Mouse (Mus musculus) Patski (cell line): ENCODE results near the gene Fam166a. TPM values are rescaled to one million over a fixed set of nuclear protein-coding genes. Genes with fewer than 3 reads are reported as not detected.

Source experiments
- ATAC-seq: fragments of 100-300 bp; one replicate; pipeline ENCODE4 v1.8.0; 2021
- CTCF ChIA-PET: fragments of 350-600 bp; sonication (Branson Sonifier 250); formaldehyde crosslinking; loops from one replicate; lab custom pipeline; 2022; ENCODE audit warnings: inconsistent platforms; lab: Charles Lee
- POLR2A ChIA-PET: fragments of 350-600 bp; sonication (Branson Sonifier 250); formaldehyde crosslinking; loops from one replicate; lab custom pipeline; 2022; ENCODE audit warnings: antibody characterized with exemption, inconsistent platforms; lab: Charles Lee
- DNase-seq: peaks from one replicate; pipeline ENCODE4 v3.0.0-alpha.2; 2011; ENCODE audit warnings: low read depth, low spot score
- H3K27me3 ChIP-seq: fragments of 371-371 bp; one replicate; pipeline ENCODE4 v1.5.1; 2021
- CTCF ChIP-seq: fragments of 100-300 bp; IDR thresholded peaks from one replicate; pipeline ENCODE4 v1.5.1; 2021
- in situ Hi-C: fragments of 300-500 bp; cut with MboI; formaldehyde crosslinking; loops from 3 replicates; pipeline ENCODE4 v1.11.1; 2018; ENCODE audit warnings: low pct_unique_long_range_greater_than_20kb, mixed read lengths
- polyA plus RNA-seq: library from polyadenylated mRNA; unstranded; gene quantifications from one replicate; pipeline ENCODE4 v1.2.3, GENCODE M21; 2021

The Fam166a gene
- polyA plus RNA-seq, 1 experiment from 2014 or later = 0.32 TPM

DNA sequence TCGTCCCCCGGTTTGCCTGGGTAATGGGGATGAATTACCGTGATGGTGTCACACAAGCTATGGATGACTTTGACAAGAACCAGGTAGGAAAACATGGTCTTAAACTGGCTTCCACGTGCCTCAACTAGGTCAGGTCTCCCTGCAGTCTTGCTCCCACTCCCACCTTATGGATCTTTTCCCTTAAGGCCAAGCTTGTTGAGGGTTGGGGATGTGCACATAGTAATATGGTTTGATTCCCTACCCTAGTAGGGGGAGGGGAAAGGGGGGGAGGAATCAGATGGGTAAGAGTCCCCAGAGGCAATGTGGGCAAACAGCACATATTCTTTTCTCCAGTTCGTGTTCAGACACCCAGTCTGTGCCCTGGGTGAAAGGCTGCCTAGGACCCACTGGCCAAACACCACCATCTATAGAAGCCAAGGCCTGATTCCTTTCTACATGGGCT lies 2.8 kb downstream of the Fam166a start:
- ATAC-seq (no peak), DNase-seq (no peak)
- in situ Hi-C loops = no loop called here
- TF ChIP-seq CTCF = no peak
- no peaks in the 10 kb centered on the region for H3K27me3 ChIP-seq
- POLR2A ChIA-PET = interaction anchor here (1.7 kb wide), 1 partner anchor 10 kb away, joined by 5 read pairs; the partner anchor contains the start of gene Nelfb
- CTCF ChIA-PET = interaction anchor here (1.1 to 2.4 kb wide), 4 partner anchors 8 to 27 kb away, joined by 3 to 10 read pairs (median 6); no protein-coding TSS in a partner anchor

DNA sequence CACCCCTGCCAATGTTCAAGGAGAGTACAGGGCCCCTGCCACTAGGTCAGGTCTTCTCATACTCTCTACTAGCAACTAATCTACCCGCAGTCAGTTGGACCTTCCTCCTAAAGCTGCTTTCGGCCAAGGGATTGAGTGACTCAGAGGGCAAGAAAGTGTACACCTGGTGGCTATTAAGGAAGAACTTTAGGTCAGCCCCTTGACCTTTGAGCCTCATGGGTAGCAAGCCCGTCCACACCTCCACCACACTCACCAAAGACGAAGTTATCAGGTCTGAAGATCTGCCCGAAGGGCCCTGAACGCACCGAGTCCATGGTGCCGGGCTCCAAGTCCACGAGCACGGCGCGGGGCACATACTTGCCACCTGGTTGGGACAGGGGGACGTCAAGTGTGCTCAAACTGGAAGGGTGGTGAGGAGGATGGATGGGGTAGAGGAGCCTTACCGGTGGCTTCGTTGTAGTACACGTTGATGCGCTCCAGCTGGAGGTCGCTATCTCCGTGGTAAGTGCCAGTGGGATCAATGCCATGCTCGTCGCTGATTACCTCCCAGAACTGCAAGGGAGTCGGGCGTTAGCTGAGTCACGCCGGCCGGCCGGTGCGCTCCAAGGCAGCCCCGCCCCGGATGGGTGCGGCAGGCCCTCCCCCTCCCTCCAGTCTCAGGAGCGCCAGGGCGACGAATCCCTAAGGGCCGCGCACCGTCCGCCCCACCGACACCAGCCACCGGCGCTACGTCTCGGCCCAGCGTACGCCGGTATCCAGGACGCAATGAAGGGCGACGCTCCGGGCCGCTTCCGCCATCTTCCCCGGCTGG lies 5.3 kb downstream of the Fam166a start:
- DNase-seq = peak; percentile 15
- POLR2A ChIA-PET = interaction anchor here (0.7 to 2.2 kb wide), 4 partner anchors 11 to 1128 kb away, joined by 3 to 8 read pairs (median 6); no protein-coding TSS in a partner anchor

GRCm38 (mm10) chr2:25224492-25224765 lies 5.9 kb downstream of the Fam166a start, which contains the start of gene Tubb4b:
Gene Tubb4b, minus strand, starts transcription at chr2:25224702.
- ATAC-seq (no peak), DNase-seq (no peak)
- no peak for TF ChIP-seq CTCF
- ChIA-PET POLR2A (interaction anchor here (1.5 to 2.2 kb wide), 3 partner anchors 11 to 41 kb away, joined by 3 to 8 read pairs (median 5); no protein-coding TSS in a partner anchor), CTCF (interaction anchor here (1.7 kb wide), 1 partner anchor 30 kb away, joined by 3 read pairs; no protein-coding TSS in a partner anchor)
- in situ Hi-C loops = no loop called here
- no peaks in the 10 kb centered on the region for H3K27me3 ChIP-seq

More for the DNA sequence above, 5.3 kb downstream of the Fam166a start:
- H3K27me3 ChIP-seq = no peaks in the 10 kb centered on the region
- CTCF ChIA-PET = interaction anchor here (1.7 kb wide), 1 partner anchor 30 kb away, joined by 3 read pairs; no protein-coding TSS in a partner anchor
- no peak for TF ChIP-seq CTCF
- in situ Hi-C loops = no loop called here
- peak; percentile 31 for ATAC-seq

GRCm38 (mm10) chr2:25224766-25225752 lies 6.5 kb downstream of the Fam166a start:
- ChIA-PET POLR2A (interaction anchor here (1.3 to 2.2 kb wide), 3 partner anchors 15 to 42 kb away, joined by 3 to 8 read pairs (median 5); no protein-coding TSS in a partner anchor), CTCF (interaction anchor here (1.7 kb wide), 1 partner anchor 31 kb away, joined by 3 read pairs; no protein-coding TSS in a partner anchor)
- ATAC-seq (peak; percentile 85), DNase-seq (peak; percentile 97)
- no peak for TF ChIP-seq CTCF
- H3K27me3 ChIP-seq = no peaks in the 10 kb centered on the region
- in situ Hi-C loops = no loop called here

DNA sequence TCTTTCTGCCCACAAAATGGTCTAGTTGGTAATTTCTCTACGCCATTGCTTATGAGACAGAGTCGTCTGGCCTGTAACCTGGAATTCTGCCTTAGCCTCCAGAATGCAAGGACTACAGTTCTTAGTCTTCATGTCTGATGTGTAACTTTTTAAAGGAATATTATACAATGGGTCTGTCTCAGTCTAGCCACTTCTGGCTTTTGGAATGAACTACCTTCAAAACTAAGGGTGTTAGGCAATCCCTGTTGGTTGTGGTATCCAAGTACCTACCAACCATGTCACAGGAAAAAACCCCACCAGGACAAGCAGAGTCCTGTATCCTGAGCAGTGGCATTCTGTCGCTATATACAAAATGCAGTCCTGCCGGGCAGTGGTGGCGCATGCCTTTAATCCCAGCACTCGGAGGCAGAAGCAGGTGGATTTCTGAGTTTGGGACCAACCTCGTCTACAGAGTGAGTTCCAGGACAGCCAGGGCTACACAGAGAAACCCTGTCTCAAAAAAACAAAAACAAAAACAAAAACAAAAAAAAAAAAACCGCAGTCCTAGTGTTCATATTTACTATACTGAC lies 7.3 kb downstream of the Fam166a start:
- peaks cover 5% of the 10 kb centered on the region for H3K27me3 ChIP-seq
- ATAC-seq (no peak), DNase-seq (no peak)
- in situ Hi-C loops = no loop called here
- no peak for TF ChIP-seq CTCF
- ChIA-PET POLR2A (interaction anchor here (0.6 to 1.3 kb wide), 3 partner anchors 15 to 41 kb away, joined by 3 to 4 read pairs (median 3); no protein-coding TSS in a partner anchor), CTCF (interaction anchor here (3.4 kb wide), 1 partner anchor 32 kb away, joined by 25 read pairs; no protein-coding TSS in a partner anchor)

DNA sequence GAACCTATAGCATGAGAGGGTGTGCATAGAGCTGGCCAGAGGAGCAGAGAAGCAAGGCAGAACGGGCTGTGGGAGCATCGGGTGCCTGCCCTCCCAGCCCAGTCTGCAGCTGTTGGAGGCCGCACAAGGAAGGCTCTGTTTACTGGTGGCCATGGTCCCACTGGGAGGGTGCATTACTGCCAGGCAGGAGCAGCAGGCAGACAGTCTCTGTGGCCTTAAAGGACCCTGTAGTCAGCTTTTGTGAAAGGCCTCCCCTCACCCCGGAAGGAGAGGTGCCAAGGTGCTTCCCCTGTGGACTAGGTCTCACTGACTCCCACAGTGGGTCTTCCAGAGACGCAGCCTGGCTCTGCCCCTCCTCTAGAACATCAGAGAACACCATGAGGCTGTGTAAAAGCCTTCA lies 8.3 kb downstream of the Fam166a start:
- ChIA-PET CTCF (interaction anchor here (1.7 to 3.4 kb wide), 7 partner anchors 16 to 38 kb away, joined by 4 to 34 read pairs (median 16); partner anchors contain the start of genes Nelfb, Tmem203 and Tor4a), POLR2A (interaction anchor here (0.7 to 1.5 kb wide), 3 partner anchors 18 to 38 kb away, joined by 4 to 13 read pairs (median 5); no protein-coding TSS in a partner anchor)
- H3K27me3 ChIP-seq = peaks cover 15% of the 10 kb centered on the region
- TF ChIP-seq CTCF = no peak
- in situ Hi-C loops = no loop called here
- no peak for DNase-seq
- no peak for ATAC-seq

- in situ Hi-C loops = no loop called here
- no peak for TF ChIP-seq CTCF
Measured at GRCm38 (mm10) chr2:25227406-25227805, 8.9 kb downstream of the Fam166a start.

GRCm38 (mm10) chr2:25228431-25228889 lies 9.9 kb downstream of the Fam166a start:
- DNase-seq = peak; percentile 50
- H3K27me3 ChIP-seq = peaks cover 20% of the 10 kb centered on the region
- CTCF ChIA-PET = interaction anchor here (0.6 to 3.4 kb wide), 30 partner anchors 8 to 250 kb away, joined by 3 to 34 read pairs (median 6); partner anchors contain the start of genes AL732309.1, Anapc2, Nelfb and Rnf224
- peak; percentile 11 for ATAC-seq
- TF ChIP-seq CTCF = no peak
- in situ Hi-C loops = no loop called here
- POLR2A ChIA-PET = interaction anchor here (0.7 to 1.1 kb wide), 2 partner anchors 34 to 52 kb away, joined by 4 read pairs; no protein-coding TSS in a partner anchor

More at GRCm38 (mm10) chr2:25227406-25227805, 8.9 kb downstream of the Fam166a start:
- ChIA-PET CTCF (interaction anchor here (1.1 to 3.4 kb wide), 15 partner anchors 10 to 251 kb away, joined by 3 to 34 read pairs (median 10); partner anchors contain the start of genes AL732309.1, Nelfb, Rnf224 and Tmem203), POLR2A (interaction anchor here (0.7 to 1.5 kb wide), 4 partner anchors 19 to 51 kb away, joined by 4 to 13 read pairs (median 4); no protein-coding TSS in a partner anchor)
- no peak for ATAC-seq
- DNase-seq = no peak
- H3K27me3 ChIP-seq = peaks cover 16% of the 10 kb centered on the region
